Comparison of ENCODE assay signal across 8 mouse cellular contexts in the genomic region with DNA sequence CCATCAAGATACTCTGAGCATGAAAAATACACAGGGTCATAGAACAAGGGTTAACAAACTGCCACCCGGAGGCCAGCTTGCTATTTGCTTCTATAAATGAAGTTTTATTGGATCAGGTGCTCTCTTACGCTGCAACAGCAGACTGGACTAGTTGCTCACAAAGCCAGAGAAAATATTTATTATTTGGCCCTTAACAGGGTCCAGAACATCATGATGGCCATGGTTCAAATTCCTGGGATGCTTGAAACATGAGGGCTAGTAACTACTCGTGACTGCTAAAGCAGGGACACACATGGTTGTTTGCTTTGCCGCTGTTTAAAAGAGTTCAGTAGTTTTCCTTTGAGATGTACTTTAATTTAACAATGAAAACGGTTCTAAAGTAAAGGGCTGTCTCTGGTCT. TPM values are rescaled to one million over a fixed set of nuclear protein-coding genes. Genes with fewer than 3 reads are reported as not detected.
A peak's percentile ranks its signal among the peaks of the same experiment; 100 is the strongest.
DNase-seq lines count a peak whose midpoint lies in the region; ATAC-seq lines count a peak whose summit lies in the region.

No protein-coding gene starts in this region.

- 73% methylated on average over 5 of the region's 5 CpGs for WGBS in forebrain, embryonic 13.5 days
- 74% methylated on average over 5 of the region's 5 CpGs for WGBS in forebrain, embryonic 12.5 days
- 58% methylated on average over 5 of the region's 5 CpGs for WGBS in liver, embryonic 15.5 days (ENCODE audit: insufficient replicate concordance)

- intact Hi-C loops in heart, postnatal 10 days (cut with DNase I), result loop anchor here (2.0 to 5.0 kb wide), 2 partner anchors 45 to 51 kb away; no protein-coding TSS in a partner anchor

- no peak overlapping the region for H3K4me3 ChIP-seq in forebrain, embryonic 13.5 days
- H3K4me3 ChIP-seq in forebrain, embryonic 12.5 days (replicated peaks), result no peak overlapping the region
- H3K4me3 ChIP-seq in liver, embryonic 15.5 days (replicated peaks), result no peak overlapping the region

- 0 out of 2 replicates have a peak, but pooled peaks cover 4% of the 10 kb centered on the region for H3K4me1 ChIP-seq in forebrain, embryonic 13.5 days
- H3K4me1 ChIP-seq in forebrain, embryonic 12.5 days, result no peaks in the 10 kb centered on the region
- H3K4me1 ChIP-seq in liver, embryonic 15.5 days (replicated peaks), result peaks cover 16% of the 10 kb centered on the region

- no peaks in the 10 kb centered on the region for H3K36me3 ChIP-seq in forebrain, embryonic 13.5 days (ENCODE audit: poor library complexity, severe bottlenecking)
- no peaks in the 10 kb centered on the region for H3K36me3 ChIP-seq in forebrain, embryonic 12.5 days (replicated peaks)
- H3K36me3 ChIP-seq in liver, embryonic 15.5 days (replicated peaks), result no peaks in the 10 kb centered on the region

- no peaks in the 10 kb centered on the region for H3K9me3 ChIP-seq in forebrain, embryonic 13.5 days (replicated peaks)
- H3K9me3 ChIP-seq in forebrain, embryonic 12.5 days, result no peaks in the 10 kb centered on the region
- no peaks in the 10 kb centered on the region for H3K9me3 ChIP-seq in liver, embryonic 15.5 days (replicated peaks)

- no peaks in the 10 kb centered on the region for H3K27me3 ChIP-seq in forebrain, embryonic 13.5 days
- H3K27me3 ChIP-seq in forebrain, embryonic 12.5 days, result no peaks in the 10 kb centered on the region
- no peaks in the 10 kb centered on the region for H3K27me3 ChIP-seq in liver, embryonic 15.5 days

- no peak overlapping the region for H3K9ac ChIP-seq in forebrain, embryonic 13.5 days
- H3K9ac ChIP-seq in forebrain, embryonic 12.5 days, result no peak overlapping the region
- no peak overlapping the region for H3K9ac ChIP-seq in liver, embryonic 15.5 days

- H3K4me2 ChIP-seq in forebrain, embryonic 13.5 days, result 0 out of 2 replicates have a peak overlapping the region, but pooled peaks have one; percentile 32
- no peak overlapping the region for H3K4me2 ChIP-seq in forebrain, embryonic 12.5 days
- peak overlapping the region; percentile 21; the same call in 1 of the 2 replicates for H3K4me2 ChIP-seq in liver, embryonic 15.5 days

- no peak for ATAC-seq in forebrain, embryonic 13.5 days
- no peak for ATAC-seq in forebrain, embryonic 12.5 days (ENCODE audit: low FRiP score)
- no peak for ATAC-seq in liver, embryonic 15.5 days (ENCODE audit: insufficient read depth)

- DNase-seq in 3T3-L1 (ENCODE audit: low read depth, low spot score), result peak; percentile 83
- peak; percentile 72 to 73 for DNase-seq in heart, postnatal 10 days
- no peak for DNase-seq in adrenal gland, postnatal 14 days
- DNase-seq in adrenal gland, postnatal 4 days (ENCODE audit: low spot score in 2 of 2), result no peak
- DNase-seq in thymus, adult 18-20 months, result no peak

- no peak overlapping the region for H3K27ac ChIP-seq in forebrain, embryonic 13.5 days
- H3K27ac ChIP-seq in forebrain, embryonic 12.5 days, result no peak overlapping the region
- H3K27ac ChIP-seq in liver, embryonic 15.5 days (replicated peaks), result no peak overlapping the region

RNA-seq across cellular contexts. Expression of gene Ifit2, which starts 1.5 kb away (rescaled TPM):
- 5.1 and 6.0 TPM in 2 replicates for polyA plus RNA-seq in forebrain, embryonic 13.5 days (2015; fragmentation: Nextera tagmentation; extraction: Ambion mirVana)
- 6.1 and 6.3 TPM in 2 replicates for polyA plus RNA-seq in forebrain, embryonic 12.5 days (2016; fragmentation: Nextera tagmentation; extraction: Ambion mirVana)
- 1 to 10 TPM; 4.9 to 7.3 TPM for total RNA-seq in heart, postnatal 10 days (2021)
- polyA plus RNA-seq in liver, embryonic 15.5 days (2015; fragmentation: Nextera tagmentation; extraction: Ambion mirVana), result 2.7 and 3.0 TPM in 2 replicates
- 3.4 and 4.4 TPM in 2 replicates for total RNA-seq in adrenal gland, postnatal 14 days (2021)
- total RNA-seq in adrenal gland, postnatal 4 days (2021), result 1 to 10 TPM; 4.2 to 5.5 TPM

RNA-seq across cellular contexts. Expression of gene Lipa, which starts 24.7 kb away (rescaled TPM):
- 12.7 and 13.6 TPM in 2 replicates for polyA plus RNA-seq in forebrain, embryonic 13.5 days (2015; fragmentation: Nextera tagmentation; extraction: Ambion mirVana)
- 16.1 and 16.8 TPM in 2 replicates for polyA plus RNA-seq in forebrain, embryonic 12.5 days (2016; fragmentation: Nextera tagmentation; extraction: Ambion mirVana)
- total RNA-seq in heart, postnatal 10 days (2021), result 10 to 100 TPM; 28.6 to 29.1 TPM
- 49.1 and 49.8 TPM in 2 replicates for polyA plus RNA-seq in liver, embryonic 15.5 days (2015; fragmentation: Nextera tagmentation; extraction: Ambion mirVana)
- 128 and 148 TPM in 2 replicates for total RNA-seq in adrenal gland, postnatal 14 days (2021)
- 100 to 1,000 TPM; 118 to 120 TPM for total RNA-seq in adrenal gland, postnatal 4 days (2021)

RNA-seq across cellular contexts. Expression of gene Ifit3, which starts 31.4 kb away (rescaled TPM):
- 0.26 and 0.43 TPM in 2 replicates for polyA plus RNA-seq in forebrain, embryonic 13.5 days (2015; fragmentation: Nextera tagmentation; extraction: Ambion mirVana)
- polyA plus RNA-seq in forebrain, embryonic 12.5 days (2016; fragmentation: Nextera tagmentation; extraction: Ambion mirVana), result 0.24 and 0.26 TPM in 2 replicates
- total RNA-seq in heart, postnatal 10 days (2021), result 1 to 10 TPM in 1 of 2 experiments, under 1 TPM in 1; 0.89 to 1.4 TPM
- polyA plus RNA-seq in liver, embryonic 15.5 days (2015; fragmentation: Nextera tagmentation; extraction: Ambion mirVana), result 2.0 and 2.3 TPM in 2 replicates
- total RNA-seq in adrenal gland, postnatal 14 days (2021), result 3.6 and 8.2 TPM in 2 replicates
- 1 to 10 TPM; 3.9 to 4.2 TPM for total RNA-seq in adrenal gland, postnatal 4 days (2021)

RNA-seq across cellular contexts. Expression of gene Ifit1bl1, which starts 49.8 kb away (rescaled TPM):
- polyA plus RNA-seq in forebrain, embryonic 13.5 days (2015; fragmentation: Nextera tagmentation; extraction: Ambion mirVana), result 0.36 and 0.40 TPM in 2 replicates
- polyA plus RNA-seq in forebrain, embryonic 12.5 days (2016; fragmentation: Nextera tagmentation; extraction: Ambion mirVana), result 0.14 and 0.36 TPM in 2 replicates
- 1 to 10 TPM; 1.1 to 1.3 TPM for total RNA-seq in heart, postnatal 10 days (2021)
- 0.16 and 0.17 TPM in 2 replicates for polyA plus RNA-seq in liver, embryonic 15.5 days (2015; fragmentation: Nextera tagmentation; extraction: Ambion mirVana)
- total RNA-seq in adrenal gland, postnatal 14 days (2021), result 0.26 and 0.60 TPM in 2 replicates
- total RNA-seq in adrenal gland, postnatal 4 days (2021), result under 1 TPM; 0.56 to 0.68 TPM

RNA-seq across cellular contexts. Expression of gene Ifit3b, which starts 55.8 kb away (rescaled TPM):
- polyA plus RNA-seq in forebrain, embryonic 13.5 days (2015; fragmentation: Nextera tagmentation; extraction: Ambion mirVana), result not detected in 2 replicates
- polyA plus RNA-seq in forebrain, embryonic 12.5 days (2016; fragmentation: Nextera tagmentation; extraction: Ambion mirVana), result 0.09 TPM in 1 of 2 replicates, not detected in the other
- under 1 TPM; 0.15 to 0.36 TPM for total RNA-seq in heart, postnatal 10 days (2021)
- polyA plus RNA-seq in liver, embryonic 15.5 days (2015; fragmentation: Nextera tagmentation; extraction: Ambion mirVana), result 0.28 and 0.61 TPM in 2 replicates
- total RNA-seq in adrenal gland, postnatal 14 days (2021), result 1.4 and 1.6 TPM in 2 replicates
- 1 to 10 TPM; 1.5 to 2.0 TPM for total RNA-seq in adrenal gland, postnatal 4 days (2021)

Comparison
In these comparisons a context has a peak if more than half of its experiments do, and no peak if none do; other contexts are left out.
1. DNase-seq: peak in 3T3-L1 (single experiment) and heart, postnatal 10 days (2 of 2); none in adrenal gland, postnatal 14 days (single experiment), adrenal gland, postnatal 4 days (0 of 2) and thymus, adult 18-20 months (0 of 2).